Mouse (Mus musculus) hindbrain, embryonic 16.5 days (tissue): ENCODE results near the gene Ndufa13. TPM values are rescaled to one million over a fixed set of nuclear protein-coding genes. Genes with fewer than 3 reads are reported as not detected.

ENCODE experiments used
- ATAC-seq: fragments of 200-750 bp; cut with Nextera tagmentation; 2 replicates; pipeline ENCODE4 v1.8.0; 2017; ENCODE audit warnings: moderate TSS enrichment, moderate library complexity
- H3K27ac ChIP-seq: fragments of 300-500 bp; sonication (generic); 2 replicates; pipeline ENCODE4 v1.5.1; 2014; ENCODE audit warnings: low read depth, mild to moderate bottlenecking, control low read depth, low read length, moderate library complexity
- H3K27me3 ChIP-seq: fragments of 300-500 bp; sonication (generic); replicated peaks from 2 replicates; pipeline ENCODE4 v1.6.1; 2014; ENCODE audit warnings: low read length; ENCODE audit not compliant: control insufficient read depth, insufficient read depth
- H3K36me3 ChIP-seq: fragments of 300-500 bp; sonication (generic); 2 replicates; pipeline ENCODE4 v1.6.1; 2014; ENCODE audit warnings: mild to moderate bottlenecking, low read length, moderate library complexity, mixed read lengths; ENCODE audit not compliant: control insufficient read depth, insufficient read depth
- H3K4me1 ChIP-seq: fragments of 300-500 bp; sonication (generic); 2 replicates; pipeline ENCODE4 v1.6.1; 2014; ENCODE audit warnings: low read depth, low read length; ENCODE audit not compliant: control insufficient read depth, insufficient read depth
- H3K4me2 ChIP-seq: fragments of 300-500 bp; sonication (generic); 2 replicates; pipeline ENCODE4 v1.6.1; 2014; ENCODE audit warnings: mild to moderate bottlenecking, low read length, control low read depth, moderate library complexity
- H3K4me3 ChIP-seq: fragments of 300-500 bp; sonication (generic); 2 replicates; pipeline ENCODE4 v1.5.1; 2014; ENCODE audit warnings: mild to moderate bottlenecking, low read length, control low read depth, moderate library complexity
- H3K9ac ChIP-seq: fragments of 300-500 bp; sonication (generic); 2 replicates; pipeline ENCODE4 v1.6.1; 2014; ENCODE audit warnings: low read depth, mild to moderate bottlenecking, control low read depth, low read length, moderate library complexity
- H3K9me3 ChIP-seq: fragments of 300-500 bp; sonication (generic); 2 replicates; pipeline ENCODE4 v1.6.1; 2014; ENCODE audit warnings: mild to moderate bottlenecking, low read length, moderate library complexity; ENCODE audit not compliant: control insufficient read depth
- WGBS: fragments of 180-500 bp; shearing (Covaris S2); extraction: QIAGEN DNeasy Blood & Tissue Kit; methylation state at CpG from one replicate; pipeline ENCODE4 v1.1.7; 2014; 5-methylcytosine and 5-hydroxymethylcytosine counted together
- polyA plus RNA-seq: library from polyadenylated mRNA; unstranded; fragments of >200 nt; fragmentation: Nextera tagmentation; extraction: Ambion mirVana; gene quantifications from 2 replicates; pipeline ENCODE4 v1.2.1, GENCODE M21; 2015

The Ndufa13 gene
- polyA plus RNA-seq, 1 experiment from 2014 or later, result 216 TPM

GRCm38 (mm10) chr8:69887289-69888243 lies 14.8 kb downstream of the Ndufa13 start, which contains the start of gene Cilp2:
Gene Cilp2, minus strand, starts transcription at chr8:69887687.
- H3K4me1 ChIP-seq, result peaks cover 27% of the 10 kb centered on the region
- WGBS, result 3% methylated on average over 54 of the region's 60 CpGs
- H3K9me3 ChIP-seq, result no peaks in the 10 kb centered on the region
- H3K36me3 ChIP-seq, result no peaks in the 10 kb centered on the region
- peak within 1 kb of the TSS; percentile 29 for H3K4me3 ChIP-seq
- no peak for ATAC-seq
- no peak within 1 kb of the TSS for H3K27ac ChIP-seq
- H3K4me2 ChIP-seq, result peak within 1 kb of the TSS; percentile 50
- peak within 1 kb of the TSS; percentile 31 for H3K9ac ChIP-seq
- peaks cover 71% of the 10 kb centered on the region for H3K27me3 ChIP-seq

GRCm38 (mm10) chr8:69884141-69884540 lies 18.2 kb downstream of the Ndufa13 start:
- Histone ChIP-seq H3K4me3 (no peak overlapping the region), H3K27me3 (peaks cover 92% of the 10 kb centered on the region), H3K4me1 (peaks cover 31% of the 10 kb centered on the region), H3K9me3 (no peaks in the 10 kb centered on the region; the same call in 1 of the 2 replicates), H3K36me3 (no peaks in the 10 kb centered on the region), H3K4me2 (no peak overlapping the region), H3K9ac (no peak overlapping the region), H3K27ac (no peak overlapping the region)
- ATAC-seq, result no peak
- WGBS, result 58% methylated on average over 13 of the region's 13 CpGs

- Histone ChIP-seq H3K4me2 (peak overlapping the region; percentile 56), H3K9ac (no peak overlapping the region), H3K9me3 (no peaks in the 10 kb centered on the region; the same call in 1 of the 2 replicates), H3K27me3 (peaks cover 85% of the 10 kb centered on the region), H3K4me1 (peaks cover 23% of the 10 kb centered on the region), H3K27ac (no peak overlapping the region), H3K4me3 (peak overlapping the region; percentile 47), H3K36me3 (no peaks in the 10 kb centered on the region)
- 12% methylated on average over 50 of the region's 52 CpGs for WGBS
- ATAC-seq, result no peak
Measured at GRCm38 (mm10) chr8:69882833-69883600, 19.3 kb downstream of the Ndufa13 start.

- peak; percentile 84 for ATAC-seq
- peaks cover 15% of the 10 kb centered on the region; the same call in 1 of the 2 replicates for H3K4me1 ChIP-seq
Measured at GRCm38 (mm10) chr8:69882021-69882756, 20.2 kb downstream of the Ndufa13 start.

GRCm38 (mm10) chr8:69881261-69881865 lies 21.0 kb downstream of the Ndufa13 start:
- peak overlapping the region; percentile 47 for H3K4me3 ChIP-seq
- H3K27me3 ChIP-seq, result peaks cover 70% of the 10 kb centered on the region
- peak; percentile 15; the same call in 1 of the 2 replicates for ATAC-seq
- H3K4me1 ChIP-seq, result peaks cover 7% of the 10 kb centered on the region; the same call in 1 of the 2 replicates
- no peaks in the 10 kb centered on the region for H3K36me3 ChIP-seq
- H3K4me2 ChIP-seq, result peak overlapping the region; percentile 56
- peak overlapping the region; percentile 51 for H3K9ac ChIP-seq
- H3K9me3 ChIP-seq, result no peaks in the 10 kb centered on the region; the same call in 1 of the 2 replicates
- H3K27ac ChIP-seq, result no peak overlapping the region
- WGBS, result 19% methylated on average over 75 of the region's 79 CpGs

More at GRCm38 (mm10) chr8:69882021-69882756, 20.2 kb downstream of the Ndufa13 start:
- no peaks in the 10 kb centered on the region for H3K36me3 ChIP-seq
- 4% methylated on average over 97 of the region's 103 CpGs for WGBS
- peaks cover 77% of the 10 kb centered on the region for H3K27me3 ChIP-seq
- no peak overlapping the region for H3K27ac ChIP-seq
- peak overlapping the region; percentile 47 for H3K4me3 ChIP-seq
- peak overlapping the region; percentile 51 for H3K9ac ChIP-seq
- H3K9me3 ChIP-seq, result no peaks in the 10 kb centered on the region; the same call in 1 of the 2 replicates
- H3K4me2 ChIP-seq, result peak overlapping the region; percentile 56

- Histone ChIP-seq H3K36me3 (no peaks in the 10 kb centered on the region), H3K9ac (peak overlapping the region; percentile 32; the same call in 1 of the 2 replicates), H3K4me2 (peak overlapping the region; percentile 56), H3K4me1 (peaks cover 7% of the 10 kb centered on the region; the same call in 1 of the 2 replicates), H3K27me3 (peaks cover 65% of the 10 kb centered on the region), H3K9me3 (no peaks in the 10 kb centered on the region; the same call in 1 of the 2 replicates), H3K4me3 (peak overlapping the region; percentile 47), H3K27ac (no peak overlapping the region)
- ATAC-seq, result no peak
- WGBS, result 9% methylated on average over 37 of the region's 37 CpGs
Measured at GRCm38 (mm10) chr8:69880841-69881240, 21.5 kb downstream of the Ndufa13 start.

- Histone ChIP-seq H3K9ac (no peak overlapping the region), H3K4me3 (peak overlapping the region; percentile 2; the same call in 1 of the 2 replicates), H3K27ac (no peak overlapping the region), H3K9me3 (no peaks in the 10 kb centered on the region; the same call in 1 of the 2 replicates), H3K4me2 (peak overlapping the region; percentile 56; the same call in 1 of the 2 replicates), H3K36me3 (no peaks in the 10 kb centered on the region), H3K4me1 (peaks cover 7% of the 10 kb centered on the region; the same call in 1 of the 2 replicates), H3K27me3 (peaks cover 54% of the 10 kb centered on the region)
- 60% methylated on average over 8 of the region's 8 CpGs for WGBS
- no peak for ATAC-seq
Measured at GRCm38 (mm10) chr8:69879678-69880077, 22.7 kb downstream of the Ndufa13 start.

- WGBS, result 67% methylated on average over 3 of the region's 3 CpGs
- no peak for ATAC-seq
- H3K27me3 ChIP-seq, result peaks cover 37% of the 10 kb centered on the region
Measured at GRCm38 (mm10) chr8:69877992-69878391, 24.4 kb downstream of the Ndufa13 start.

More at GRCm38 (mm10) chr8:69877992-69878391, 24.4 kb downstream of the Ndufa13 start:
- Histone ChIP-seq H3K27ac (no peak overlapping the region), H3K4me1 (peaks cover 7% of the 10 kb centered on the region; the same call in 1 of the 2 replicates), H3K4me3 (no peak overlapping the region), H3K36me3 (no peaks in the 10 kb centered on the region), H3K9me3 (no peaks in the 10 kb centered on the region; the same call in 1 of the 2 replicates), H3K4me2 (no peak overlapping the region), H3K9ac (no peak overlapping the region)
